Comparison of ENCODE assay signal across 8 mouse cellular contexts in genomic region chr5:139907714-139908242, GRCm38 (mm10). TPM values are rescaled to one million over a fixed set of nuclear protein-coding genes. Genes with fewer than 3 reads are reported as not detected.
DNase-seq lines count a peak whose midpoint lies in the region; ATAC-seq lines count a peak whose summit lies in the region.

Elfn1 (plus strand) TSS chr5:139907943.

- 0 out of 2 replicates have a peak, but pooled peaks cover 3% of the 10 kb centered on the region for H3K9me3 ChIP-seq in kidney, embryonic 15.5 days (replicated peaks)
- no peaks in the 10 kb centered on the region for H3K9me3 ChIP-seq in hindbrain, embryonic 10.5 days
- H3K9me3 ChIP-seq in limb, embryonic 11.5 days (ENCODE audit: control insufficient read depth, low read length) = no peaks in the 10 kb centered on the region
- no peaks in the 10 kb centered on the region for H3K9me3 ChIP-seq in midbrain, embryonic 15.5 days

- H3K4me1 ChIP-seq in kidney, embryonic 15.5 days = peaks cover 57% of the 10 kb centered on the region
- peaks cover 64% of the 10 kb centered on the region for H3K4me1 ChIP-seq in hindbrain, embryonic 10.5 days (replicated peaks)
- H3K4me1 ChIP-seq in limb, embryonic 11.5 days (ENCODE audit: control insufficient read depth, insufficient read depth, low read length) = peaks cover 24% of the 10 kb centered on the region
- H3K4me1 ChIP-seq in midbrain, embryonic 15.5 days = peaks cover 46% of the 10 kb centered on the region

- peak within 1 kb of the TSS; percentile 48 for H3K9ac ChIP-seq in kidney, embryonic 15.5 days
- peak within 1 kb of the TSS; percentile 54 for H3K9ac ChIP-seq in limb, embryonic 11.5 days (ENCODE audit: low read length)
- H3K9ac ChIP-seq in midbrain, embryonic 15.5 days = peak within 1 kb of the TSS; percentile 80

- ATAC-seq in kidney, embryonic 15.5 days (replicated peaks; ENCODE audit: low FRiP score) = 0 out of 2 replicates have a peak, but pooled peaks have one; percentile 16
- no peak for ATAC-seq in limb, embryonic 11.5 days (ENCODE audit: insufficient number of reproducible peaks, low FRiP score, low TSS enrichment, low read depth)
- ATAC-seq in midbrain, embryonic 15.5 days (replicated peaks) = peak; percentile 16

- H3K27ac ChIP-seq in kidney, embryonic 15.5 days = no peak within 1 kb of the TSS
- peak within 1 kb of the TSS; percentile 87 for H3K27ac ChIP-seq in hindbrain, embryonic 10.5 days
- H3K27ac ChIP-seq in limb, embryonic 11.5 days (replicated peaks; ENCODE audit: low read depth, low read length) = no peak within 1 kb of the TSS
- H3K27ac ChIP-seq in midbrain, embryonic 15.5 days = peak within 1 kb of the TSS; percentile 48

- H3K4me2 ChIP-seq in kidney, embryonic 15.5 days = peak within 1 kb of the TSS; percentile 97
- peak within 1 kb of the TSS; percentile 94 for H3K4me2 ChIP-seq in limb, embryonic 11.5 days (ENCODE audit: low read depth, severe bottlenecking)
- peak within 1 kb of the TSS; percentile 99 for H3K4me2 ChIP-seq in midbrain, embryonic 15.5 days

- no peak for DNase-seq in kidney, postnatal 36 days
- peak; percentile 37 for DNase-seq in adrenal gland, postnatal 14 days
- peak; percentile 43 for DNase-seq in hindbrain, embryonic 10.5 days (ENCODE audit: low spot score)
- DNase-seq in limb, embryonic 11.5 days (ENCODE audit: low spot score) = peak; percentile 56
- no peak for DNase-seq in right cerebral cortex, postnatal 14 days
- no peak for DNase-seq in right cerebral cortex, postnatal 36 days (ENCODE audit: low spot score in 2 of 2)

- peaks cover 86% of the 10 kb centered on the region for H3K27me3 ChIP-seq in kidney, embryonic 15.5 days
- peaks cover 92% of the 10 kb centered on the region for H3K27me3 ChIP-seq in hindbrain, embryonic 10.5 days (ENCODE audit: insufficient read depth, poor library complexity, severe bottlenecking)
- H3K27me3 ChIP-seq in limb, embryonic 11.5 days (ENCODE audit: control insufficient read depth, insufficient read depth, low read length) = peaks cover 68% of the 10 kb centered on the region
- peaks cover 50% of the 10 kb centered on the region for H3K27me3 ChIP-seq in midbrain, embryonic 15.5 days (replicated peaks)

- H3K36me3 ChIP-seq in kidney, embryonic 15.5 days = no peaks in the 10 kb centered on the region
- H3K36me3 ChIP-seq in hindbrain, embryonic 10.5 days = no peaks in the 10 kb centered on the region
- H3K36me3 ChIP-seq in limb, embryonic 11.5 days (ENCODE audit: control insufficient read depth, insufficient read depth, low read length) = no peaks in the 10 kb centered on the region
- H3K36me3 ChIP-seq in midbrain, embryonic 15.5 days (replicated peaks) = no peaks in the 10 kb centered on the region

- peak within 1 kb of the TSS; percentile 62 for H3K4me3 ChIP-seq in kidney, embryonic 15.5 days (replicated peaks)
- peak within 1 kb of the TSS; percentile 76 for H3K4me3 ChIP-seq in hindbrain, embryonic 10.5 days
- peak within 1 kb of the TSS; percentile 56 for H3K4me3 ChIP-seq in limb, embryonic 11.5 days (ENCODE audit: low read depth, low read length)
- H3K4me3 ChIP-seq in midbrain, embryonic 15.5 days = peak within 1 kb of the TSS; percentile 70

- WGBS in kidney, embryonic 15.5 days = under 1% methylated on average over 33 of the region's 33 CpGs
- WGBS in hindbrain, embryonic 10.5 days = 1% methylated on average over 33 of the region's 33 CpGs
- WGBS in limb, embryonic 11.5 days = under 1% methylated on average over 33 of the region's 33 CpGs
- under 1% methylated on average over 33 of the region's 33 CpGs for WGBS in midbrain, embryonic 15.5 days

RNA-seq across cellular contexts. Expression of gene Elfn1, which starts in this region (rescaled TPM):
- polyA plus RNA-seq in kidney, embryonic 15.5 days (2015; fragmentation: Nextera tagmentation; extraction: Ambion mirVana) = 0.26 and 0.41 TPM in 2 replicates
- total RNA-seq in adrenal gland, postnatal 14 days (2021) = 1.2 and 1.4 TPM in 2 replicates
- 0.31 and 2.6 TPM in 2 replicates for polyA plus RNA-seq in hindbrain, embryonic 10.5 days (2016; fragmentation: Nextera tagmentation; extraction: Ambion mirVana)
- polyA plus RNA-seq in limb, embryonic 11.5 days (2014; fragmentation: Nextera tagmentation; extraction: Ambion mirVana) = 0.07 and 0.08 TPM in 2 replicates
- polyA plus RNA-seq in midbrain, embryonic 15.5 days (2015; fragmentation: Nextera tagmentation; extraction: Ambion mirVana) = 2.7 and 4.3 TPM in 2 replicates

Comparison
In these comparisons a context has a peak if more than half of its experiments do, and no peak if none do; other contexts are left out.
1. Peak in ATAC-seq, H3K4me3 ChIP-seq, H3K9ac ChIP-seq and H3K4me2 ChIP-seq in kidney, embryonic 15.5 days; RNA of the gene not detected or under 1 TPM.
2. Peak in DNase-seq, H3K4me3 ChIP-seq, H3K9ac ChIP-seq and H3K4me2 ChIP-seq in limb, embryonic 11.5 days; RNA of the gene not detected or under 1 TPM.
3. H3K27ac ChIP-seq: peak in hindbrain, embryonic 10.5 days (single experiment) and midbrain, embryonic 15.5 days (single experiment); none in kidney, embryonic 15.5 days (single experiment) and limb, embryonic 11.5 days (single experiment).
4. DNase-seq: peak in adrenal gland, postnatal 14 days (single experiment) and hindbrain, embryonic 10.5 days (single experiment); none in kidney, postnatal 36 days (0 of 2), right cerebral cortex, postnatal 14 days (single experiment) and right cerebral cortex, postnatal 36 days (0 of 2).
5. Peak in every context shown above with its lines, with median percentiles within 50 percentile points of each other: H3K4me2 ChIP-seq, H3K4me3 ChIP-seq and H3K9ac ChIP-seq.